Mouse (Mus musculus) adrenal gland, postnatal 14 days (tissue): ENCODE data around the gene Notch2. TPM values are rescaled to one million over a fixed set of nuclear protein-coding genes. Genes with fewer than 3 reads are reported as not detected.

Source experiments
- DNase-seq: peaks from one replicate; pipeline ENCODE4 v3.0.0; 2021; ENCODE audit warnings: mixed read lengths
- total RNA-seq: library from RNA; stranded (reverse); gene quantifications from 2 replicates; pipeline ENCODE4 v1.2.3, GENCODE M21; 2021

Notch2 gene
- total RNA-seq, 1 experiment from 2014 or later = 46.7 TPM

- no peak for DNase-seq
These were observed 60.2 kb downstream of the Notch2 start for GRCm38 (mm10) chr3:98073545-98073944.

GRCm38 (mm10) chr3:98074622-98075231, 61.4 kb downstream of the Notch2 start:
- no peak for DNase-seq

GRCm38 (mm10) chr3:98077866-98078265, 64.5 kb downstream of the Notch2 start:
- DNase-seq = no peak

GRCm38 (mm10) chr3:98078816-98079215, 65.5 kb downstream of the Notch2 start:
- DNase-seq = no peak

- DNase-seq = no peak
These were observed 66.4 kb downstream of the Notch2 start for GRCm38 (mm10) chr3:98079601-98080215.

- no peak for DNase-seq
These were observed 67.3 kb downstream of the Notch2 start for GRCm38 (mm10) chr3:98080630-98081029.

GRCm38 (mm10) chr3:98082188-98082587, 68.9 kb downstream of the Notch2 start:
- DNase-seq = no peak

GRCm38 (mm10) chr3:98082972-98083371, 69.6 kb downstream of the Notch2 start:
- no peak for DNase-seq

GRCm38 (mm10) chr3:98084061-98084655, 70.8 kb downstream of the Notch2 start:
- no peak for DNase-seq

- no peak for DNase-seq
These were observed 71.5 kb downstream of the Notch2 start for GRCm38 (mm10) chr3:98084870-98085269.

GRCm38 (mm10) chr3:98085812-98086268, 72.5 kb downstream of the Notch2 start:
- DNase-seq = peak; percentile 70

GRCm38 (mm10) chr3:98086441-98086840, 73.1 kb downstream of the Notch2 start:
- DNase-seq = no peak

GRCm38 (mm10) chr3:98086860-98087259, 73.5 kb downstream of the Notch2 start:
- DNase-seq = no peak

GRCm38 (mm10) chr3:98087551-98087950, 74.2 kb downstream of the Notch2 start:
- no peak for DNase-seq

GRCm38 (mm10) chr3:98089702-98090101, 76.4 kb downstream of the Notch2 start:
- DNase-seq = peak; percentile 50

- DNase-seq = no peak
These were observed 76.8 kb downstream of the Notch2 start for GRCm38 (mm10) chr3:98090129-98090528.

GRCm38 (mm10) chr3:98092680-98093370, 79.5 kb downstream of the Notch2 start:
- DNase-seq = no peak

GRCm38 (mm10) chr3:98093954-98094353, 80.6 kb downstream of the Notch2 start:
- no peak for DNase-seq

- no peak for DNase-seq
These were observed 81.6 kb downstream of the Notch2 start for GRCm38 (mm10) chr3:98094629-98095583.

- no peak for DNase-seq
These were observed 83.7 kb downstream of the Notch2 start for GRCm38 (mm10) chr3:98096981-98097380.

- DNase-seq = no peak
These were observed 85.3 kb downstream of the Notch2 start for GRCm38 (mm10) chr3:98098676-98099075.

- DNase-seq = peak; percentile 32
These were observed 86.0 kb downstream of the Notch2 start for GRCm38 (mm10) chr3:98099287-98099686.
